Mouse (Mus musculus): ENCODE data around the gene Grik4. TPM values are rescaled to one million over a fixed set of nuclear protein-coding genes. Genes with fewer than 3 reads are reported as not detected.

Gene Grik4
- polyA plus RNA-seq, 1 experiment from 2014 or later, result 1.2 TPM

- no peak overlapping the region for H3K27ac ChIP-seq (ENCODE audit: low read depth, low read length)
- WGBS, result 87% methylated on average over 7 of the region's 7 CpGs
- no peaks in the 10 kb centered on the region for H3K36me3 ChIP-seq (ENCODE audit: control insufficient read depth, insufficient read depth, low read length)
- H3K9ac ChIP-seq (ENCODE audit: low read length), result no peak overlapping the region
- H3K4me1 ChIP-seq (ENCODE audit: control insufficient read depth, insufficient read depth, low read length), result no peaks in the 10 kb centered on the region
- no peak overlapping the region for H3K4me3 ChIP-seq (ENCODE audit: low read depth, low read length)
- no peaks in the 10 kb centered on the region for H3K27me3 ChIP-seq (ENCODE audit: control insufficient read depth, insufficient read depth, low read length)
- no peak for ATAC-seq (ENCODE audit: low FRiP score)
- H3K9me3 ChIP-seq (ENCODE audit: control insufficient read depth, low read length), result no peaks in the 10 kb centered on the region
- peak; percentile 44 for DNase-seq (ENCODE audit: low spot score, missing footprints)
- no peak overlapping the region for H3K4me2 ChIP-seq
These were observed 144.2 kb downstream of the Grik4 start for GRCm38 (mm10) chr9:42800138-42800537.

DNA sequence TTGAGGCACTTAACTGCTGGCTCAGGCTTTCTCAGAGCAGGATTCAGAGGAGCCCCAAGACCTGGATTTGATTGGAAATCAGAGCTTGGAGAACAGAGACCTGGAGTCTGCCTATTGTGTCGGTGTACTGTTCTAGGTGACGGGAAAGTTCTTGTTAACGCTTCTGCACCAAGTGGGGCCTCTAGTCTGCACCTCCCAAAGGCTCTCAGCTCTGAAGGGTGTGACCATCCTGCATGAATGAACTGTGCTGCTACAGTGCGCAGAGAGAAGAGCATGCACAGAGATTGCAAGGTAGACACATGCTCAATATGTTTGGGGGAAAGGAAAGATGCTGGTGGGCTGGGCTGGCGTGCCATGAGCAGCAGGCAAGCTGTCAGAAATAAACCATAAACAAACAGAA, 144.6 kb downstream of the Grik4 start:
- no peak for ATAC-seq (ENCODE audit: low FRiP score)
- 91% methylated on average over 5 of the region's 5 CpGs for WGBS
- no peaks in the 10 kb centered on the region for H3K4me1 ChIP-seq (ENCODE audit: control insufficient read depth, insufficient read depth, low read length)

GRCm38 (mm10) chr9:42799242-42799641, 145.1 kb downstream of the Grik4 start:
- WGBS, result 80% methylated on average over 5 of the region's 5 CpGs
- no peaks in the 10 kb centered on the region for H3K36me3 ChIP-seq (ENCODE audit: control insufficient read depth, insufficient read depth, low read length)
- H3K4me3 ChIP-seq (ENCODE audit: low read depth, low read length), result no peak overlapping the region
- no peaks in the 10 kb centered on the region for H3K9me3 ChIP-seq (ENCODE audit: control insufficient read depth, low read length)
- H3K4me1 ChIP-seq (ENCODE audit: control insufficient read depth, insufficient read depth, low read length), result no peaks in the 10 kb centered on the region
- no peak for DNase-seq (ENCODE audit: low spot score, missing footprints)
- no peak overlapping the region for H3K9ac ChIP-seq (ENCODE audit: low read length)
- H3K27me3 ChIP-seq (ENCODE audit: control insufficient read depth, insufficient read depth, low read length), result no peaks in the 10 kb centered on the region
- H3K27ac ChIP-seq (ENCODE audit: low read depth, low read length), result no peak overlapping the region
- H3K4me2 ChIP-seq, result no peak overlapping the region
- no peak for ATAC-seq (ENCODE audit: low FRiP score)

More for the DNA sequence above, 144.6 kb downstream of the Grik4 start:
- Histone ChIP-seq H3K9me3 (ENCODE audit: control insufficient read depth, low read length) (no peaks in the 10 kb centered on the region), H3K27ac (ENCODE audit: low read depth, low read length) (no peak overlapping the region), H3K27me3 (ENCODE audit: control insufficient read depth, insufficient read depth, low read length) (no peaks in the 10 kb centered on the region), H3K4me3 (ENCODE audit: low read depth, low read length) (no peak overlapping the region), H3K36me3 (ENCODE audit: control insufficient read depth, insufficient read depth, low read length) (no peaks in the 10 kb centered on the region), H3K9ac (ENCODE audit: low read length) (no peak overlapping the region), H3K4me2 (no peak overlapping the region)
- peak; percentile 51 for DNase-seq (ENCODE audit: low spot score, missing footprints)

- no peak overlapping the region for H3K9ac ChIP-seq (ENCODE audit: low read length)
- H3K4me2 ChIP-seq, result no peak overlapping the region
- H3K27me3 ChIP-seq (ENCODE audit: control insufficient read depth, insufficient read depth, low read length), result no peaks in the 10 kb centered on the region
- no peak overlapping the region for H3K4me3 ChIP-seq (ENCODE audit: low read depth, low read length)
- DNase-seq (ENCODE audit: low spot score, missing footprints), result no peak
- no peak for ATAC-seq (ENCODE audit: low FRiP score)
- H3K4me1 ChIP-seq (ENCODE audit: control insufficient read depth, insufficient read depth, low read length), result no peaks in the 10 kb centered on the region
- no peaks in the 10 kb centered on the region for H3K36me3 ChIP-seq (ENCODE audit: control insufficient read depth, insufficient read depth, low read length)
- no peak overlapping the region for H3K27ac ChIP-seq (ENCODE audit: low read depth, low read length)
- no peaks in the 10 kb centered on the region for H3K9me3 ChIP-seq (ENCODE audit: control insufficient read depth, low read length)
- WGBS, result 87% methylated on average over 4 of the region's 4 CpGs
These were observed 146.0 kb downstream of the Grik4 start for GRCm38 (mm10) chr9:42798280-42798679.

DNA sequence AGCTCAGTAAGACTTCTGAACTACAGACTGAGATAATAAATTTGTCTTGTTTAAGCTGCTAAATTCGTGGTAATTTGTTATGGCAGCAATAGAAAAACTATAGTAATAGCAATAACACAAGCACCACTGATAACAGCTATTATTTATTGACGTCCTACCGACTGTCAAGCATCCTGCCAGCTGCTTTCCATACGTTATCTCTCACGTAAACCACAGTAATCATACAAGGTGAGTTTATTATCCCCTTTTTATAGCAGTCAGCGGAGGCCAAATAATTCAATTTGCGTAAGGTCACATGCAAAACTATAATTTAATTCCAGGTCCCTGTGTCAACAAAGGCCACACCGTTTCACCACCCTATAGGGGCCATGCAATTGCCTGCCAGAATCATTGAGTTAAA, 147.0 kb downstream of the Grik4 start:
- no peak overlapping the region for H3K4me3 ChIP-seq (ENCODE audit: low read depth, low read length)
- WGBS, result 77% methylated on average over 8 of the region's 8 CpGs
- no peak overlapping the region for H3K4me2 ChIP-seq
- peak; percentile 37 for DNase-seq (ENCODE audit: low spot score, missing footprints)
- no peaks in the 10 kb centered on the region for H3K27me3 ChIP-seq (ENCODE audit: control insufficient read depth, insufficient read depth, low read length)
- no peak overlapping the region for H3K9ac ChIP-seq (ENCODE audit: low read length)
- no peak overlapping the region for H3K27ac ChIP-seq (ENCODE audit: low read depth, low read length)
- H3K9me3 ChIP-seq (ENCODE audit: control insufficient read depth, low read length), result no peaks in the 10 kb centered on the region
- no peak for ATAC-seq (ENCODE audit: low FRiP score)
- no peaks in the 10 kb centered on the region for H3K36me3 ChIP-seq (ENCODE audit: control insufficient read depth, insufficient read depth, low read length)
- H3K4me1 ChIP-seq (ENCODE audit: control insufficient read depth, insufficient read depth, low read length), result peaks cover 4% of the 10 kb centered on the region

- Histone ChIP-seq H3K9me3 (ENCODE audit: control insufficient read depth, low read length) (no peaks in the 10 kb centered on the region), H3K4me1 (ENCODE audit: control insufficient read depth, insufficient read depth, low read length) (peaks cover 4% of the 10 kb centered on the region), H3K27me3 (ENCODE audit: control insufficient read depth, insufficient read depth, low read length) (no peaks in the 10 kb centered on the region), H3K4me2 (no peak overlapping the region), H3K27ac (ENCODE audit: low read depth, low read length) (no peak overlapping the region), H3K36me3 (ENCODE audit: control insufficient read depth, insufficient read depth, low read length) (no peaks in the 10 kb centered on the region), H3K9ac (ENCODE audit: low read length) (no peak overlapping the region), H3K4me3 (ENCODE audit: low read depth, low read length) (no peak overlapping the region)
- DNase-seq (ENCODE audit: low spot score, missing footprints), result no peak
- ATAC-seq (ENCODE audit: low FRiP score), result no peak
- 78% methylated on average over 8 of the region's 8 CpGs for WGBS
These were observed 148.4 kb downstream of the Grik4 start for GRCm38 (mm10) chr9:42795881-42796280.

- H3K9me3 ChIP-seq (ENCODE audit: control insufficient read depth, low read length), result no peaks in the 10 kb centered on the region
- DNase-seq (ENCODE audit: low spot score, missing footprints), result no peak
- no peaks in the 10 kb centered on the region for H3K36me3 ChIP-seq (ENCODE audit: control insufficient read depth, insufficient read depth, low read length)
- no peak overlapping the region for H3K4me3 ChIP-seq (ENCODE audit: low read depth, low read length)
- H3K9ac ChIP-seq (ENCODE audit: low read length), result no peak overlapping the region
- WGBS, result 92% methylated on average over 4 of the region's 4 CpGs
- peaks cover 4% of the 10 kb centered on the region for H3K4me1 ChIP-seq (ENCODE audit: control insufficient read depth, insufficient read depth, low read length)
- no peaks in the 10 kb centered on the region for H3K27me3 ChIP-seq (ENCODE audit: control insufficient read depth, insufficient read depth, low read length)
- H3K27ac ChIP-seq (ENCODE audit: low read depth, low read length), result no peak overlapping the region
- no peak overlapping the region for H3K4me2 ChIP-seq
- no peak for ATAC-seq (ENCODE audit: low FRiP score)
These were observed 150.3 kb downstream of the Grik4 start for GRCm38 (mm10) chr9:42794006-42794405.

DNA sequence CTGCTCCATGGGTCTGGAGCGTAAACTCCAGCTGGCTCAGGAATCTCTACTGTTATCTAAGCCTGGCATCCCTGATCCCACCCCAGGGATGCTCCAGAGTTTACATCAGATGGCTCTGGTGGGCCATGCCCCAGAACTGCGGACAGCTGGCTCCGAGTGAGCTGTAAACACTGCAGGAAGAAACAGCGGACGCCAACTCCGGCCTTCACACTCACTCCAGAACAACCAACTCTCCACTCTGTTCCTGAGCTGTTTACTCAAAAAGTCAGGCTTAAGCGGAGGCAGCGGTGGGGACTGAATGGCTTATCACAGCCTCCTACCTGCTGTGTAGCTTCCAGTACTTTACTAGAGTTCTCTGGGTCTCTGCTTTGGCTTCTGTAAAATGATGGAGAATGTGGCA, 150.7 kb downstream of the Grik4 start:
- no peak overlapping the region for H3K27ac ChIP-seq (ENCODE audit: low read depth, low read length)
- no peak overlapping the region for H3K4me3 ChIP-seq (ENCODE audit: low read depth, low read length)
- H3K4me1 ChIP-seq (ENCODE audit: control insufficient read depth, insufficient read depth, low read length), result peaks cover 4% of the 10 kb centered on the region
- DNase-seq (ENCODE audit: low spot score, missing footprints), result no peak
- no peaks in the 10 kb centered on the region for H3K36me3 ChIP-seq (ENCODE audit: control insufficient read depth, insufficient read depth, low read length)
- H3K27me3 ChIP-seq (ENCODE audit: control insufficient read depth, insufficient read depth, low read length), result no peaks in the 10 kb centered on the region
- H3K9me3 ChIP-seq (ENCODE audit: control insufficient read depth, low read length), result no peaks in the 10 kb centered on the region
- WGBS, result 81% methylated on average over 8 of the region's 8 CpGs
- ATAC-seq (ENCODE audit: low FRiP score), result no peak
- no peak overlapping the region for H3K9ac ChIP-seq (ENCODE audit: low read length)
- no peak overlapping the region for H3K4me2 ChIP-seq

DNA sequence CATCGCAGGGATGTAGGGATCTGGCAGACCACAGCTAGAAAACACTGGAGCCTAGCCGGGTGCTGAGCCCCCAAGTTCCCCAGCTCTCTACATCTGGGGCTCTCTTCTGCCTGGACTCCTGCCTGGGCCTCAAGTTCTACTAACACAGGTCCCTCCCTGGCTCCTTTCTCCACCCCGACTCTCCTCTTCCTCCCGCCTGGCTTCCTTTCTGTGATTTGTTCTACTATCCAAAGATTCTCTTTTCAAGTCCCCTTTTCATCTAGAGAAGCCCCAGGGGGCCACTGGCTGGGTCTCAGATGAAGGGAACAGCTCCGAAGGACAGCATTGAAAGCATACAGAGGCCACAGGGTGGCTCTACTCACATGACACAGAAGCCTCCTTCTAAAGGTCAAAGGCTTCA, 151.9 kb downstream of the Grik4 start:
- ATAC-seq (ENCODE audit: low FRiP score), result no peak
- Histone ChIP-seq H3K4me3 (ENCODE audit: low read depth, low read length) (no peak overlapping the region), H3K9me3 (ENCODE audit: control insufficient read depth, low read length) (no peaks in the 10 kb centered on the region), H3K27me3 (ENCODE audit: control insufficient read depth, insufficient read depth, low read length) (no peaks in the 10 kb centered on the region), H3K4me1 (ENCODE audit: control insufficient read depth, insufficient read depth, low read length) (peaks cover 4% of the 10 kb centered on the region), H3K4me2 (no peak overlapping the region), H3K27ac (ENCODE audit: low read depth, low read length) (no peak overlapping the region), H3K9ac (ENCODE audit: low read length) (no peak overlapping the region), H3K36me3 (ENCODE audit: control insufficient read depth, insufficient read depth, low read length) (no peaks in the 10 kb centered on the region)
- WGBS, result 40% methylated on average over 5 of the region's 5 CpGs
- no peak for DNase-seq (ENCODE audit: low spot score, missing footprints)

GRCm38 (mm10) chr9:42791779-42792178, 152.5 kb downstream of the Grik4 start:
- no peak for ATAC-seq (ENCODE audit: low FRiP score)
- no peak overlapping the region for H3K4me3 ChIP-seq (ENCODE audit: low read depth, low read length)
- no peak for DNase-seq (ENCODE audit: low spot score, missing footprints)
- H3K4me2 ChIP-seq, result no peak overlapping the region
- H3K4me1 ChIP-seq (ENCODE audit: control insufficient read depth, insufficient read depth, low read length), result peaks cover 4% of the 10 kb centered on the region
- no peaks in the 10 kb centered on the region for H3K9me3 ChIP-seq (ENCODE audit: control insufficient read depth, low read length)
- H3K27ac ChIP-seq (ENCODE audit: low read depth, low read length), result no peak overlapping the region
- no peaks in the 10 kb centered on the region for H3K27me3 ChIP-seq (ENCODE audit: control insufficient read depth, insufficient read depth, low read length)
- WGBS, result 80% methylated on average over 12 of the region's 12 CpGs
- no peak overlapping the region for H3K9ac ChIP-seq (ENCODE audit: low read length)
- H3K36me3 ChIP-seq (ENCODE audit: control insufficient read depth, insufficient read depth, low read length), result no peaks in the 10 kb centered on the region
